Mouse (Mus musculus) frontal cortex, adult (tissue): Measurements from ENCODE around the gene Lyzl6.

Experiments used
- ATAC-seq: cut with Nextera tagmentation; 2 replicates; pipeline ENCODE4 v1.9.2; 2017; ENCODE audit warnings: mild to moderate bottlenecking, moderate library complexity, mixed read lengths; ENCODE audit not compliant: low TSS enrichment

The Lyzl6 gene

GRCm38 (mm10) chr11:103638790-103639189 is at the start of gene Lyzl6:
Lyzl6 (minus strand) TSS chr11:103638890.
- ATAC-seq: no peak

GRCm38 (mm10) chr11:103686706-103687105 is 48.0 kb upstream of the Lyzl6 start:
- no peak for ATAC-seq

GRCm38 (mm10) chr11:103685261-103685736 is 46.6 kb upstream of the Lyzl6 start:
- ATAC-seq: peak; percentile 81; the same call in 1 of the 2 replicates

GRCm38 (mm10) chr11:103683667-103684334 is 45.1 kb upstream of the Lyzl6 start:
- ATAC-seq: no peak

- peak; percentile 66; the same call in 1 of the 2 replicates for ATAC-seq
These were observed 38.4 kb upstream of the Lyzl6 start for GRCm38 (mm10) chr11:103677042-103677441.

- ATAC-seq: peak; percentile 80
These were observed 36.9 kb upstream of the Lyzl6 start for GRCm38 (mm10) chr11:103675556-103675955.

GRCm38 (mm10) chr11:103666907-103667426 is 28.3 kb upstream of the Lyzl6 start:
- ATAC-seq: no peak

- ATAC-seq: peak; percentile 80
These were observed 27.7 kb upstream of the Lyzl6 start for GRCm38 (mm10) chr11:103666181-103666906.

- ATAC-seq: peak; percentile 32; the same call in 1 of the 2 replicates
These were observed 27.0 kb upstream of the Lyzl6 start for GRCm38 (mm10) chr11:103665695-103666094.

GRCm38 (mm10) chr11:103663119-103663518 is 24.4 kb upstream of the Lyzl6 start:
- no peak for ATAC-seq

GRCm38 (mm10) chr11:103662546-103662945 is 23.9 kb upstream of the Lyzl6 start:
- ATAC-seq: peak; percentile 50

GRCm38 (mm10) chr11:103661863-103662262 is 23.2 kb upstream of the Lyzl6 start:
- no peak for ATAC-seq

- no peak for ATAC-seq
These were observed 19.5 kb upstream of the Lyzl6 start for GRCm38 (mm10) chr11:103658189-103658588.

- ATAC-seq: no peak
These were observed 17.8 kb upstream of the Lyzl6 start for GRCm38 (mm10) chr11:103656520-103656919.

- ATAC-seq: peak; percentile 35
These were observed 14.8 kb upstream of the Lyzl6 start for GRCm38 (mm10) chr11:103653359-103653965.

- peak; percentile 28 for ATAC-seq
These were observed 12.7 kb upstream of the Lyzl6 start for GRCm38 (mm10) chr11:103651426-103651825.

- ATAC-seq: peak; percentile 11; the same call in 1 of the 2 replicates
These were observed 11.3 kb upstream of the Lyzl6 start for GRCm38 (mm10) chr11:103649983-103650493.

GRCm38 (mm10) chr11:103649301-103649982 is 10.8 kb upstream of the Lyzl6 start, which contains the start of gene Rprml:
Rprml (plus strand) TSS chr11:103649570.
- peak; percentile 45; the same call in 1 of the 2 replicates for ATAC-seq

- ATAC-seq: no peak
These were observed 10.0 kb upstream of the Lyzl6 start for GRCm38 (mm10) chr11:103648656-103649055.

- no peak for ATAC-seq
These were observed 9.4 kb upstream of the Lyzl6 start for GRCm38 (mm10) chr11:103647921-103648620.

GRCm38 (mm10) chr11:103646301-103646700 is 7.6 kb upstream of the Lyzl6 start:
- no peak for ATAC-seq
